Mouse (Mus musculus): ENCODE data around the gene Zfp518a. TPM values are rescaled to one million over a fixed set of nuclear protein-coding genes. Genes with fewer than 3 reads are reported as not detected.

Gene Zfp518a
- total RNA-seq (2021) = 10 to 100 TPM in 1 of 2 experiments, 1 to 10 TPM in 1; 8.7 to 10.4 TPM

GRCm38 (mm10) chr19:40894519-40895392 lies at the start of gene Zfp518a:
Gene Zfp518a, plus strand, starts transcription at chr19:40894705.
- DNase-seq (ENCODE audit: low spot score in 2 of 2) = peak; percentile 86 to 90

GRCm38 (mm10) chr19:40844731-40845130 lies 49.8 kb upstream of the Zfp518a start:
- intact Hi-C loops (cut with DNase I) = no loop called here
- DNase-seq (ENCODE audit: low spot score in 2 of 2) = no peak

More at GRCm38 (mm10) chr19:40894519-40895392, at the start of gene Zfp518a:
- intact Hi-C loops (cut with DNase I) = loop anchor here (1.0 to 10.0 kb wide), 2 partner anchors 21 to 120 kb away; no protein-coding TSS in a partner anchor

DNA sequence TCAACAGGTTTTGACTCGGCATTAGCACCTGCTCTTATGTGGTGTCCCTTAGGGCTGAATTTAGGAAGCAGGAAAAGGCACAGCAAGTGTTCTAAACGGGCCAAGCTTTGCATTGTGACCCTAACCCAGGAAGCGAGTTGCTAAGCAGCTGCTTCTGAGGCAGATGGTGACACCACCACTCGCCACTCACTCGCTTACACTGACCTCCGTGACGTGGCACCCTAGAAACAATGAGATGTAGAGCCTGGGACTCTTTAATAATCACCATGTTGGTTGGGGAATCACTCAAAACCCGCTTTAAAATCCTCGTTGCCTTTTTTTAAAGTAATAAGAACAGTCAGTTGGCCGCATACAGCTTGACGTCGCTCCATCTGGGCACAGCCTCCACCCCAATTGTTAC lies 45.1 kb upstream of the Zfp518a start:
- intact Hi-C loops (cut with DNase I) = no loop called here
- DNase-seq (ENCODE audit: low spot score in 2 of 2) = no peak

- peak in 1 of 2 experiments; percentile 33 for DNase-seq (ENCODE audit: low spot score in 2 of 2)
- intact Hi-C loops (cut with DNase I) = no loop called here
Measured at GRCm38 (mm10) chr19:40859555-40859954, 35.0 kb upstream of the Zfp518a start.

DNA sequence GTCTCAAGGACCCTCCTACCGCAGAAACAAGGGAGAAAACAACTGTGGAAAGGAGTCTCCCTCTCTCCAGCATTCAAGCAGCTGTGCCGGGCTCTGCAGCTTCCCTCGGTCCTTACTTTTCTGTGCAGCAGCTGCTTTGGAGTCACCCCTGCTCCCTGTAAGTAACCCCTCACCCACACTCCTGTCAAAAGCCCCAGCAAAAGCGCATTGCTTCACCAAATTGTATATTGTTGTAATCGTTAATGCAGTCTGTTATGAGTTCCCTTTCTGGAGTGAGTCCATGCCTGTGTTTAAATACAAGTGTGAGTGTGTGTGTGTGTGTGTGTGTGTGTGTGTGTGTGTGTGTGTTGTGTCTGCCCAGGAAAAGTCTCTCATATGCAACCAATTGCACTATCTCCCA lies 26.2 kb upstream of the Zfp518a start:
- DNase-seq (ENCODE audit: low spot score in 2 of 2) = no peak
- intact Hi-C loops (cut with DNase I) = no loop called here

GRCm38 (mm10) chr19:40869425-40870105 lies 24.9 kb upstream of the Zfp518a start:
- intact Hi-C loops (cut with DNase I) = no loop called here
- peak in 1 of 2 experiments; percentile 62 for DNase-seq (ENCODE audit: low spot score in 2 of 2)

- intact Hi-C loops (cut with DNase I) = loop anchor here (1.0 kb wide), 1 partner anchor 21 kb away; the partner anchor contains the start of gene Zfp518a
- DNase-seq (ENCODE audit: low spot score in 2 of 2) = peak; percentile 87 to 90
Measured at GRCm38 (mm10) chr19:40872955-40873665, 21.4 kb upstream of the Zfp518a start.

GRCm38 (mm10) chr19:40881700-40882099 lies 12.8 kb upstream of the Zfp518a start:
- intact Hi-C loops (cut with DNase I) = no loop called here
- no peak for DNase-seq (ENCODE audit: low spot score in 2 of 2)

DNA sequence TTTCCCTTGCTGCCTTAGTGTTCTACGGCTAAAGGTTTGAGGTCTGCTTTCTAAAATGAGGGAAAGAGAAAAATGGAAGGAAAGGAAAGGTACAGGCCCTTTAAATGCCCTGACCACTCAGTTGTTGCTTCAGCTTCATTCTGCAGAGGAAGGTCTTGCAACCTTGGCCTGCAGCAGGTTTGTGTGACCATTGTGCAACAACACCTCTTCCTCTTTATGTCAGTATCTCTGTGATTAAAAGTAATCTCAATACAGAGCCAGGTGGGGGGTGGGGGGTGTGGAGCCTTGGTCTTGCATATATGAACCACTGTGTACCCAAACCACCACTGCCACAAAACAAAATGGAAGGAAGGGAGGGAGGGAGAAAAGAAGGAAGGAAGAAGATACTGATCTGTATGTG lies 5.6 kb upstream of the Zfp518a start:
- DNase-seq (ENCODE audit: low spot score in 2 of 2) = no peak
- intact Hi-C loops (cut with DNase I) = no loop called here

DNA sequence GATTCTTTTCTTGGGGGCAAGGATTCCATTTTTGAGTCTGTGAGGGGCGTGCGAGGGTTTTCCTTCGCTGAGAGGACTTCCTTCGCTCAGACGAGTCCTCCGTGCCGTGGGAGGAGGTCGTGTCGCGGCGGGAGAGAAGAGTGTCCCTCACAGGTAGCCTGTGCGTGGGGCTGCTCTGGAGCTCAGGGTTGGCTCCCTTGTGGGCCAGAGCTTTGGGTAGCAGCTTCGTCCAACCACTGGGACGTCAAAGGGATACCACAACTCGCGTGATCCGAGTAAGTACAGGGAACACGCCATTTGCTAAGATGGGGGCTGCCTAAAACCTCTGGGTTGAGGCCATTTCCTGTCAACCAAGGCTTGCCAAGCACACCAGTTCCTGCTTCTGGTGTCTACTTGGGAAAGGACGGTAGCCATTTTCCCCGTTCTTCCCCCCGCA lies 416 bp upstream of the Zfp518a start:
- DNase-seq (ENCODE audit: low spot score in 2 of 2) = no peak
- intact Hi-C loops (cut with DNase I) = loop anchor here (1.0 to 10.0 kb wide), 2 partner anchors 21 to 121 kb away; no protein-coding TSS in a partner anchor

GRCm38 (mm10) chr19:40895393-40895703 lies 843 bp downstream of the Zfp518a start:
- intact Hi-C loops (cut with DNase I) = loop anchor here (10.0 kb wide), 1 partner anchor 119 kb away; no protein-coding TSS in a partner anchor
- no peak for DNase-seq (ENCODE audit: low spot score in 2 of 2)

DNA sequence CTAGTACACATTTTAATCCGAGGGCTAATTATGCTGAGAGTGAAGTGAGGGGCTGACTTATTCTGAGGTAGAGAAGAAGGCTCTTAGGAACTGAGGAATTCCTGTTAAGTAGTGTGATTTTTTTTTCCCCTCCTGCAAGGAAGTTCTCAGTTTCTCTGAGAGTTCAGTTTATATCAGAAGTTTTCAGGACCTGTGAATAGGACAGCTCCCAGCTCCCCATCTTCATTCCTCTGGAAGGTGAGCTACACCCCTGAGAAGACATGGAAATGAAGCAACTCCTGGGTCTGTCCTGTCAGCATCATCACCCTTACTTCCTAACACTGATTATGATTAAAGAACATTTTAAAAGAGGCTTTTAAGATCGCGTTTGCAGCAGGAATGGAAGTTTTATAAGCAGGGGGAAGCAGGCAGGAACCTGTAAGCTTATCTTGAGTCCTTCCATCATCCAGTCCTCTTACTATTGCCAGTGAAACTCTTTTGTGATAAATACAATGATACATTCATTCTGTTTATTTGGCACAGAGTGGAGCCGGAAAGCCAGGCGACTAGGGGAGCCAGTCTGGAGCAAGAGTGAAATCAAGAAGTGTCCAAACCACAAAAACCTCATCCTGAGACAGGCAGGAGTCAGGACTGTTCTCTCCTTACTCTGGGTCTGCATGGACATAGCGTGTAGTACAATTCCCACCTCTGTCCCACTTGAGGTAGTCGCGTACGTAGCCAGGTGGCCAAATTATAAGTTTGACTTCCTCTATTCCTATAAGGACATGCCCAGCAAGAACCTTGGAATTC lies 37.3 kb downstream of the Zfp518a start:
- DNase-seq (ENCODE audit: low spot score in 2 of 2) = no peak
- intact Hi-C loops (cut with DNase I) = no loop called here

DNA sequence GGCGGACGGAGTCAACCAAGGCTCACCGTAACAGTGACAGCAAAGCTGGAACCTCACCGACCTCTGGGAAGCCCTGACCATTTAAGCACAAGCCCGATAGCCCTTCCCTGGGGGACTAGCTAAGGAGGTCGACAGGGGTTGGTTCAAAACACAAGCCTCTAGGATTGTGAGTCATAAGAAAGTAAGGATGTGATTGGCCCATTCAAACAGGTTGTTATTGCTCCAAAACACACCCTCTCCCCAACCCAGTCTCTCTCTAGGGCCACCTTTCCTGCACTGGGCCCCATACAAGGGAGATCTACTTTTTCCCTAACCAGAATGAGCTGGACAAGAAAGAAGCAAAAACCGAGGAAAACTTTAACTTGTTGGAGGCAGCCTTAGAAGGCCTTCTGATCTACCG lies 40.9 kb downstream of the Zfp518a start:
- intact Hi-C loops (cut with DNase I) = no loop called here
- no peak for DNase-seq (ENCODE audit: low spot score in 2 of 2)

DNA sequence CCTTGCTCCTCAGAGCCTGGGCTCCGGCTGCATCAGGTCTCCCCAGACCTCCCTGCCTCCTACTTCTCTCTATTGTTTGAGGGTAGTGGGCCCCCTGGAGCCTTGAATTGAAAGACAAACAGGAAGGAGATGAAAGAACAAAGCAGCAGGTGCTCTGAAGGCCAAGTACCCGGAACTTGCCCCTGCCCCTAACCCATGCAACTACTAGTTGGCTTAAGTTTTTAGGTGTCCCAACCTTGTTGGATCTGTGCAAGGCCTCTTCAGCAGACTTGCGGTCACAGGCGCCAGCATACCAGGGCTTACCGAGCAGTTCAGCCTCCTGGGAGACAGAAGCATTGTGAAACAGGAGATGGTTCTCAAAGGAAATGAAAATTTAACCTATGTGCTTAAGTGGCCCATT lies 41.5 kb downstream of the Zfp518a start:
- no peak for DNase-seq (ENCODE audit: low spot score in 2 of 2)
- intact Hi-C loops (cut with DNase I) = no loop called here

DNA sequence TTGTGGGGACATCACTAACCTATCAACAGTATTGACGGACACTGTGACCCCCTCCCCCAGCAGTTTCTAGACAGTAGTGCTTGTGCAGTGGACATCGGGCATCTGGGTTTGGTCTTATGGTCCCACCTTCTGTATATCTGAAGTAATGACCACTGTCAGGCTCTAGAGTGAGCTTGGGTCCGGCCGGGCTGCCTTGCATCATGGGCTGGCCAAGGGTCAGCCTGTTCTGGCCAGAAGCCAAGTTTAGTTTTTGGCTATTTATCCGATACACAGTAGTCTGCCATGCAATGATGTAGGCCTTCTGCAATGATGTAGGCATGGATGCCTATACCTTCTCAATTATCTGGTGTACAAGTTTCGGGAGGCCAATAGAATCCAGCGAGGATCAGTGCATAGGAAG lies 49.0 kb downstream of the Zfp518a start:
- DNase-seq (ENCODE audit: low spot score in 2 of 2) = no peak
- intact Hi-C loops (cut with DNase I) = no loop called here

DNA sequence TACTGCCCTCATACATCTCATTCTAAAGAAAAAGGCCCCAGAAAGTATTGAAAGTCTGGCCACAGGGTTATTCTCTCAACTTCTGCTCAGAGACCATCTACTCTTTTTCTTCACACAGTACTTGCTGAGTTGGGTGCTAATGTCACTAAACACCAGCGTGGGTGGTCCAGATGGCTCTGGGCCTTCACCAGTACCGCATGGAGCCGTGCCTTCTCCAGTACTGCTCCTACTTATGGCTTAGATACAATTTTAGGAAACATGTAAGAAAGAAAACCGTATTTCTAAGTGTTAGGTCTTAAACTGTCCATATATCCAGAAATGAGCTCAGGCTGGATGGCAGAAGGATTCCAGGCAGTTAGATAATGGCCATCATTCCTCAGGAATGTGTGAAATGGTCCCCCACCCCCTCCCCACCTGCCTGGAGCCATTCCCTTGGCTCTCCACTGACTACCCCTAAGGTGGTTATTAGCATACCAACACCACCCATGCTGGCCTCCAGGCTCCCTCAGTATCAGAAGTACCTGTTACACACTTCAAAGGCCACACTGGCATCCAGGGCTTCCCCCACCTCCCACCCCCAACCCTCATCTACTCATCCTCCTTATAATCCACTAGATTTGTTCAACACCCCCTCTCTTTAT lies 52.6 kb downstream of the Zfp518a start:
- intact Hi-C loops (cut with DNase I) = no loop called here
- DNase-seq (ENCODE audit: low spot score in 2 of 2) = peak in 1 of 2 experiments; percentile 64

DNA sequence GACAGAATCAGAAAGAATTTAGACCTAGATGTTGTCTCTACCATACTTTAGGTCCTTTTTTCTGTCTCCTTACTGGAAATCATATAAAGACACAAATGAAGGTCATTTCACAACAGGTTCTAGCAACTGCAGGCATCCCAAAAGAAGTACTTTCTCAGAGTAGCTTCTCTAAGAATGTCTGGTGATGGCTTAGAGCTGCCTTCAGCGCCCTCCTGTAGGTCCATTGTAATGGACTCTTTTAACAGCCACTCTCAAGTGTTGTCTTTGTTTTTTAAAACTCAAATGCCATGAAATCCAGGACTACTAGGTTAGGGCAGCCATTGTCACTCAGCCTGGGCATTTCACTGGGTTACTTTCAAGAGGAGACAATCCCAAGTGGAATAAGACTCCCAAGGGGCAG lies 64.5 kb downstream of the Zfp518a start:
- no peak for DNase-seq (ENCODE audit: low spot score in 2 of 2)
- intact Hi-C loops (cut with DNase I) = no loop called here

- intact Hi-C loops (cut with DNase I) = loop anchor here (2.0 kb wide), 1 partner anchor 54 kb away; no protein-coding TSS in a partner anchor
- DNase-seq (ENCODE audit: low spot score in 2 of 2) = peak in 1 of 2 experiments; percentile 45
Measured at GRCm38 (mm10) chr19:40962988-40963387, 68.5 kb downstream of the Zfp518a start.

Data from left cerebral cortex, postnatal 25 days (tissue).